Mouse (Mus musculus) kidney, adult 2 months (tissue): Measurements from ENCODE around the gene Tmtc1.

Source experiments
- CTCF ChIP-seq: fragments of 200-500 bp; conservative IDR thresholded peaks from 2 replicates; pipeline ENCODE4 v1.5.1; 2011; ENCODE audit warnings: low read depth, mild to moderate bottlenecking, control low read depth, low read length, moderate library complexity, mixed read lengths; ENCODE audit not compliant: insufficient read depth, insufficient read length
- POLR2A ChIP-seq: fragments of 200-500 bp; IDR thresholded peaks from one replicate; pipeline ENCODE4 v1.6.1; 2011; ENCODE audit warnings: low read depth, low read length, control low read depth

GRCm38 (mm10) chr6:148341765-148342164 is 102.4 kb downstream of the Tmtc1 start:
- TF ChIP-seq CTCF (no peak), POLR2A (no peak)
